Mouse (Mus musculus) forelimb bud, embryonic 11.5 days (tissue): ENCODE measurements around the gene Sgtb.

Experiments
- DNase-seq: peaks from one replicate; pipeline ENCODE4 v3.0.0-alpha.2; 2012; ENCODE audit warnings: low read depth, low spot score

Sgtb gene

DNA sequence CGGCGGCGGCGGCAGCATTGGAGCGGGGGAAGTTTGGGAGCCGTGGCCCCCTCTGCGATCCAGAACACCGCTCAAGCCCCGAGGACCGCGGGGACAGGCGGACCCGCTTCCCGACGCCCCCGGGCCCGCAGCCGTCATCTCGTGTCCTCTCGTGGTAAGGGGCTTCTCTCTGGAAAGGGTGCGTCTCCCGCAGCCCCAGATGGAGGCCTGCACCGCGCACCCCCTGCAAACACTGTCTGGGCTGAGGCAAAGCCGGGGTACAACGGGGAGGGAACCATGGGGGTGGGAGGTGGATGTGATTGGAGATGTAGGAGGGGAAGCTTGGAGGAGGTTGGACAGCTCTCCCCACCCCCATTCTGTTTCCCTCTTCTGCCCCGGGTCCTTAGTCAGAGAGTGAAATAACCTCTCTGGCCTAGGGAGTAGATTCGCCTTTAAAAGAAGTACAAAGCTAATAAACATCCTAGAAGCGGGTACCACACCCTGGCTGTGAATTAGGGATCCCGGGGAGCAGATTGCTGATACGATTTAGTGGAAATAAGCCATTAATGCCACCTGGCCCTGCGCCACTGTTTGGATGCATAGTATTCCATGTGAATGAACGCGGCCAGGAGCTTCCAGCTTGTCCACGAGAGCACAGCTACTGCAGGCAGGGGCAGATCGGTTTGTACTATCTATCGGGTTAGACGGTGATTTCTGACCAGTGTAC is 428 bp downstream of the Sgtb start:
- DNase-seq: peak; percentile 33

DNA sequence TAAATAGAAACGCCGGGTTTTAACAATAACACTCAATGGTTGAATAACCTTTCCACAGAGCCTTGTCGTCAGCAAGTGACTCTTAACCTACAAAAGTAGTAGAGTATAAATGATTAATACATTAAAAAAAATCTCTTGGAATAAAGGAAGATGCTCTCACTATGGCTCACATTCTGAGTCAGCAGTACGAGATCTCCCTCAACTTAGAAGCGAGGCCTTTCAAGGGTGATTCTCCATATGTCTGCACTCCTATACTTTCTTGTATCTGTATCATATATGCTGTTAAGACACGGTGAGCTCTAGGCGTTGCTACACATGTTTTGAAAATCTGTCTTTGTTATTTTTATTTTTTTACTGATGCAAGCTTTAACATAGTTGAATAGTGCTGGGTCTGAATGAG is 985 bp downstream of the Sgtb start:
- DNase-seq: no peak

DNA sequence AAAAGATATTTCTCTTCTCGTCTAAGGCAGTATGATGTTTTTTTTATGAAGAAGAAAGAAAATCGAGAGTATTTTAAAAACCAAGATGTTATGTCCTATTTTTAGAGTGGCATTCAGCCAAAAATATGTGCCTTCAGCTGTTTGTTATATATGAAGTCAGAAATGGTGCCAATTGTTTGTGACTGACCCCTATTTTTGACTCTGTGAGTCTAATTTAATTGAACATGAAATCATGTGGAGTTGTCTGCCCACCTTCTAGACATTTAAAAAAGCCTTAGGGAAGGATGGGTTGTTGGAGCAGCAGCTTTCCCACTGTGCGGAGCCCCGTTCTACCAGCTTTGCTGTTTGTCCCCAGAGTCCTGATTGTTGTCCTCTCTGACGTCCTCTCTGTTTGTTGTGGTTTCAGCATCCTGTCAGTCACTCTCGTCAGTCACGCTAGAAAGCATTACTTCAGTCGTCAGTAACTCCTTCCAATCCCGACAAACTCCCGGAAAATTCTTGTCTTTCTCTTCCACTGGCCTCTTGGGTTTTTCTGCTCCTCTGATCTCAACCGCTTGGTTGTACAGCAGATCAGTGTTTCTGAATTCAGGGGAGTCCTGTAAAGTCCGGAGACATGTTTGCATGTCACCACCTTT is 2.8 kb downstream of the Sgtb start:
- no peak for DNase-seq

DNA sequence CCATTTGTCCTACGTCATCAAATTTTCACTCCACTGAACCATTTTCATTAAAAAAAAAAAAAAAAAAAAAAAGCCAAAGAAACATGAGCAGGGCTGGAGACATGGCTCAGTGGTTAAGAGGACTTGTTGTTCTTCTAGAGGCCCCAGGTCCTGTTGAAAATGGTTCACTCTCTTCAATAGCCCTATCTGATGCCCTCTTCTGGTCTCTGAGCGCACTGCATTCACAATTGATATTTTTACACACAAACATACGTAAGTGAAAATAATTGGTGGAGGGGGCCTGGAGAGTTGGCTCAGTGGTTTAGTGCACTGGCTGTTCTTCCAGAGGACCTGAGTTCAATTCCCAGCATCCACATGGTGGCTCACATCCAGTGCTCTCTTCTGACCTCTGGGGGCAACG is 4.2 kb downstream of the Sgtb start:
- DNase-seq: no peak

DNA sequence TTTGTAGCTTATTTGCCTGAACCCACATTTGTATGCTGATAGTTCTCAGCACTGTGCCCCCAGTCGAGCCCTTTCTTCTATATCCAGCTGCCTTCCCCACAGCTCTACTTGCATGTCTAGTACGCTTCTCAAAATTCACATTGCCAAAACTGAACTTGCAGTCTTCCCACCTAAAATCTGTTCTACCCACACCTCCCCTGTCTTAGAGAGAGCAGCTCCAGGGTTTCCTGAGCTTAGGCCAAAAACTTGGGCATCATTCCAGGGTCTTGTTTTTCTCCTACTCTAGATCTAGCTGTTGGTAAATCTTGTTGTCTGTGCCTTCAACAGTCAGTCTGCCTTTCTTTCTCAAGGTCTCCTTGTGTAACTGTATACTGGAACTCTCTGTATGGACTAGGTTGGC is 5.3 kb downstream of the Sgtb start:
- no peak for DNase-seq

DNA sequence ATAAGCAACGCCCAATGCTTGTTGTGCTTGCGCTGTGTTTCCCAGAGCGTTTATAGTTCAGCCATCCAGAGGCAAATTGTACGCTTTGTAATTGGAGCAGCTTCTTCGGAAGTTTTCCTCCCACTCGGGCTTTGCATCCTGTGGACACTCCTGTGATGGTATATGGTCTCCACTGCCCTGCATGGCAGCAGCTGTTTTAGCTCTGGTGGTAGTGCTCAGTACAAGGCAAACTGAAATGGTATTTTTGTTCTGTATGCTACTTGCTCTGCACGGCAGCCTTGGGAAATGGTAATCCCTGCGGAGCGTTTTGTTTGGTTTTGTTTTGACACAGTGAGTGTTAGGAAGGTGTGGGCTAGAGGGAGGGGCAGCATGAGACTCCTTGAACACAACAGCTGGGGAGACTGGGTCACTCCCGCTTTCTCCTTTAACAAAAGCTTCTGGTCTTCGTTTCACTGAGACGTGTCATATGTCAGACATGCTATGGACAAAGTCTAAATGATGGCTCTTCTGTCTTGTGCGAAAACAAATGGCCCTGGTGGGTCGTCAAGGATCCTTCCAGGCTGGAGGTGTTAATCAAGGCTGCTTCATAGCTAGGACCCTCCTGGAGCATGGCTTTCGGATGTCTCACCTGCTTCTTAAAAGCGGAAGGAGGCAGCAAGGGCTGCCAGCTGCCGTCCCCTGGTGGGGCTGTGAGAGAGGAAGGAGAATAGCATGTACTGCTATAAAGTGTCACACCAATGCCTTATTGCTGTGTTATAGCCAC is 12.7 kb downstream of the Sgtb start:
- DNase-seq: no peak

DNA sequence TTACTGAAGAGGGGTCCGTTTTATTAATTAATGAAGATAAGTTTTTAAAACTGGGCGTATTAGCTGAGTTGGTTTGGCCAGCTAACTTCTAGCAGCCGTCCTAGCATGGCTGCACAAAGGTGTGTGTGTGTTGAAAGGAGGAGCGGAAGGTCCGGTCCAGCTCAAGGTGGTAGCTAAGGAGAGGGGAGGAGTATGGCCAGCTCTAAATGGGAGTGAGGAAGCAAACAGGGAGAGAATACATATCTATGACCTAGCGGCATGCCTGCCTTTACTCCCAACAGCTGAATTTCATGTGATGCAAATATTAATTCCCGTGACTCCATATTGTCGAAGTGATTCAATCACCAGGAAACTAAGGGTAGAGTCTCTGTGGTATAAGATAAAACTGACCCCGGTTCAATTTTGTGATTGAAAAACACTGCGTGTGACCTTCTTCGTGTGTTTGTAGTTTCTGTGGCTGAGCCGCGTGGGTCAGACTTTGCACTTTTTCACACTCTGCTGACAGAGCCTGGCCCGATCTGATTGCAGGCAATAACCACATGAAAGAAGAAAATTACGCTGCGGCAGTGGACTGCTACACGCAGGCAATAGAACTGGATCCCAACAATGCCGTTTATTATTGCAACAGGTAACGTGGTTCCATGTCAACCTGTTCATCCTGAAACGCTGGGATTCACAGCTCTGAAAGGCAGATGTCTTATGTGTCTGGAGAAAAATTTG is 14.3 kb downstream of the Sgtb start:
- DNase-seq: no peak

DNA sequence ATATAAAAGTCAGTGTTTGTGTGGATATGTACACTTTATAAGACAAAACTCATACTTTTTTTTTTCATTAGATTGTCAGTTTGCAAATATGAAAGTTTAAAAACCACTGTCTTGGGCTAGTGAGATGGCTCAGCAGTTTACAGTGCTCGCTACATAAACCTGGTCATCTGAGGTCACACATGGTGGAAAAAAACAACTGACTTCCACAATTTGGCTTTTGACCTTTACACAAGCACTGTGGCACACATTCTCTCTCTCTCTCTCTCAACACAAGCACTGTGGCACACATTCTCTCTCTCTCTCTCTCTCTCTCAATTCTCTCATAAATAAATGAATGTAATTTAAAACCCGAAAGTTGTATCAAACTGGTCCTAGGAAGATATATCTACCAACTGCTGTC is 23.0 kb downstream of the Sgtb start:
- no peak for DNase-seq

DNA sequence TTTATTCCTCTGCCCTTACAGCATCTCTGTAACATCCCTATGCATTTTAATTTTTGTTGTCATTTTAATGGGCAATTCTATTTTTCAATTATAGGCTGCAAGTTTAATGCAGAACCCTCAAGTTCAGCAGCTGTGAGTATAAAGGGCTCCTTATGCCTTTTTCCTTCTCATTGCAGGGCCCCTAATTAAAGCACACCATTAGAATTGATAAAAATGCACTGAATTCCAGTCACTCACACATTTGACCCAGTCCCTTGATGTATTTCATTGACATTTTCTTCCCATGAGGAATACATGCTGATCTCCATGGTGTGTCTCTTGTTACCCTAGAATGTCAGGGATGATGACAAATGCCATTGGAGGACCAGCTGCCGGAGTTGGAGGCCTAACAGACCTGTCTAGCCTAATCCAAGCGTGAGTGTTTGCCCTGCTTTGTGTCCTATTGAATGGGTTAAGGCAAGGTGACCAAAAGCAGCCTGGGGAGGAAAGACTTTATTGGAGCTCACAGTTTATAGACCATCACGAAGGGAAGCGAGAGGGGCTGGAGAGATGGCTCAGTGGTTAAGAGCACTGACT is 25.1 kb downstream of the Sgtb start:
- DNase-seq: no peak

DNA sequence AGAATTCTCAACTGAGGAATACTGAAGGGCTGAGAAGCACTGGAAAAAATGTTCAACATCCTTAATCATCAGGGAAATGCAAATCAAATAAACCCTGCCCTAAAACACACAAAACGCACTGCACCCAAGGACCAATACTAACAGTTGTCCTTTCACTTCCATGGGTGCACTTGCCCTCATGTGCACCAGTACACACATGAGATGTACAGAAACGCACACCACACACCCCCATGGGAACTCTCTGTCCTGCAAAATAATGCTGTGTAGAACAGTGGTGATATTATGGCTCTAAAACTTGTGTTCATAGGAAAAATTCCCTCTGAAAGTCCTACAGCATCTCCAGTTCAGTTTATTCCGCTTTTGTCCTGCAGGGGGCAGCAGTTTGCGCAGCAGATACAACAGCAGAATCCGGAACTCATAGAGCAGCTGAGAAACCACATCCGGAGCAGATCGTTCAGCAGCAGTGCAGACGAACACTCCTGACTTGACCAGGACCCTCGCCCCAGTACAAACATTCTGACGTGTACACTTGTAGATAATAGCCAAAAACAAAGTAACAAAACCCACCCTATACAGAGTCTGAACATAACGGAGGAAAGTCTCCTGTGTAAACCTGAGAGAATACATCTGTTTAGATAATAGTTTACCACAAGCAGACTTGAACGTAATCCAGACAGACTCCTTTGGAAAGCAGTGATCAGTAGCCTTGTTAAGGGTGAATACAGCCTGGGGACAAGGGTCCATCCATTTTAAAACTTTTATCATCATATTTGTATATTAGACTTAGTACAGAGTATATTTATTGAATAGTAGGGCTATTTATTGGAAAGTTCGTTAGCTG is 30.0 kb downstream of the Sgtb start:
- peak; percentile 77 for DNase-seq

DNA sequence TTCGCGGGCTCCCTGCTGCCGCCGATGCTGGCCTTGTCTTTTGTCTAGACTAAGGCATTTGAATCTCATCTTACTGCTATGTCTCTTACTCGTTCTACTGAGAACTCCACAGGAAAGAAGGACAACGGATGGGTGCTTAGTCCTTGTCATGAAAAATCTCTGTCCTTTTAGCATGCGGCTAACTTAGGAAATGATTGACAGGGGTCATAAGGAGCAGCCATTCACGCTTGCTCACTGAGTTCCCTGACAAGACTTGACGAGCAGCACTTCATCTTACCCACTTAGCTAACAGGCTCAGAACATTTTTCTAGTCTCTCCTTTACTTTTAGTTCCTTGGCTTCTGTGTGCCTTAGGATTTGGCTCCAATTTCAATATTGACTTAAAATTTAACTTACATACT is 35.3 kb downstream of the Sgtb start:
- no peak for DNase-seq

DNA sequence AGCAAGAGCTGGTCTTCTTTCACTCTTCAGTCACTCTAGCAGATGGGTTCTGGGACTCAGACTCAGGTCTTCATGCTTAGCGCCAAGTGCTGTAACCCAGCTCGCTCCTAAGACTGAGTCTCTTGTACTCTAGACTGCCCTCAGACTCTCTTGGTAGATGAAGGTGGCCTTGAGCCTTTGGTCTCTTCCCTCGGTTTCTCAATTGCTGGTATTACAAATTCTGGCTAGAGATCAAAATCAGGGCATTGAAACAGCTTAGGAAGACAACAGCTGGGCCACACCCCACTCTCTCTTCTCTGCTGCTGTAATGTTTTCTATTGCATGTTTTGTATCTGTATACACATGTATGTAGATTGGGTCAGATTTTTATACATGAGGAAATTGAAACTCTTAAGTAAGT is 36.1 kb downstream of the Sgtb start:
- DNase-seq: no peak

DNA sequence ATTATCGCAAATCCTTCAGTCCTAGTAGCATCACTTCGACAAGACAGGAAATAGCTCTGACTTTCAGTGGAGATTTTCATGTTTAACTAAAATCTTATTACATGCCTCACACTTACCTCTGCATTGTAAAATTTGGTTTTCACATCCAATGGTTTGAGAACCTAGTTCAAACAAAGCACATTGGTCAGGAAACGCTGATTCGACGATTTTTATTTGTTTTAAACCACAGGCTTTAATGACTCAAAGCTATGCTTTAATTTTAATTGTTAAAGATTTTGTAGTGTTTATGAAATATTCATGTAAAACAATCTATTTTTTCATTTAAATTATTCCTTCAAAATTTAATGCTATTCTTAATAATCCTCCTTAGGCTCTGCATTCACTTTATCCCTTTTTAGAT is 44.6 kb downstream of the Sgtb start:
- no peak for DNase-seq

DNA sequence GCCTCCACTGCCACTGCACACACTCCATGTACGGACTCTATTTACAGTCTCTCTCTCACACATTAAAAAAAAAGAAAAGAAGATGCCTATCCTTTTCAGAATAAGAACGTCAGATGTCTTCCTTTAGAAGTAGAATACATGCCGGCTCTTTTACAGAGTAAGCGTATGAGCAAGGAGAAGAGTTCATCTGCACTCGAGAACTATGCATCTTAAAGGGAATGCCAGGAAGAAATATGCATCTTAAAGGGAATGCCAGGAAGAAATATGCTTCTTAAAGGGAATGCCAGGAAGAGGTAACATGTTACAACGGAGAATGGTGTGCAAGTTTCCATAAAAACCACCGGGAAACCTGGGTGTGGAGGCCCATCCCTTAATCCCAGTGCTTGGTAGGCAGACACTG is 45.6 kb downstream of the Sgtb start:
- DNase-seq: no peak

DNA sequence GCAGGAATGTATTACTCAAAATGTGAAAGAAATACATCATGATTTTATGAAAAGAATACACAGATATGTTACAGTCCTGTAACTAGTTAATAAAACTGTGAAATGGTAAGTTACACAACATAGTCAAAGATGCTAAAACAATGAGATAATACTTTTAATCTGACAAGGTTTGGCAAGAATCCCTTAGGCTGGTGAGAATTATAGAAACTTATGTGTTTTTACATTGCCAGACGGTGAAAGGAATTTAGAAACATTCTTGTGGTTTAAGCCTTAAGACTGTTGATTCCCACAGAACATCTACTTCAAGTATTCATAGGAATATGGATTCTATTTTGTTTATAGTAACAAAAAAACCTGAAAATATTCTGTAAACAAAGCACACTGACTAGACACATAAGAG is 46.1 kb downstream of the Sgtb start:
- DNase-seq: no peak

DNA sequence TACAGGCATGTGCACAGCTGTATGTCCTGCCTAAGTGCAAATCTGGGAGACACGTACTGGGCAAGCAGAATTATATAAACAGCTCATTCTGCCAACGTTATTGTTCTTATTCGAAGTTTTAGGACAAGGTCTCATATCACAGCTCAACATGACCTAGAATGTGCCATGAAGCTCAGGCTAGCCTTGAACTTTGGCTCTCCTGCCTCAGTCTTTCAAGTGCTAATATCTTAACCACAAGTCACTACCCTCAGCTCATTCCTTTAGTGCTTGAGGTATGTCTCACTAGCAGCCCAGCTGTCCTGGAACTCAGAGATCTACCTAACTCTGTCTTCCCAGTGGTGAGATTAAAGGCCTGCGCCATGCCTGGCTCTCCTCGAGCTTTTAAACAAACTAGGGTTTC is 62.2 kb downstream of the Sgtb start:
- no peak for DNase-seq

DNA sequence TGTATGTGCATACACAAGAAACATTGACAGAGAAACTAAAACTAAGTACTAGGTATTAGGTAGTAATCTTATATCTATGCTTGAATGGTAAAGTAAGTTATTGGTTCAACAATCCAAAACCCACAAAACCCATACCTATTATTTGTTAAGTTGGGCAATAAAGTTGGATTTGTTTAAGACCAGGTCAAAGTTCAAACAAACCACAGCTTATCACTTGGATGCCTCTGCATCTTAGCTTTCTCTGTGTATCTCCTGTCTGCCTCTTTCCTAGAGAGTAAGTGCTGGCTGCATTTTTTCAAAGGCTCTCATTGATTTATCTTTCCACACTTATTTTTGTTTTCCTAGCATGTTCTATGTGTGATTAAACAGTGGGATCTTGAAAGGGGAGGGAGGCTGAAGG is 63.0 kb downstream of the Sgtb start:
- DNase-seq: no peak

DNA sequence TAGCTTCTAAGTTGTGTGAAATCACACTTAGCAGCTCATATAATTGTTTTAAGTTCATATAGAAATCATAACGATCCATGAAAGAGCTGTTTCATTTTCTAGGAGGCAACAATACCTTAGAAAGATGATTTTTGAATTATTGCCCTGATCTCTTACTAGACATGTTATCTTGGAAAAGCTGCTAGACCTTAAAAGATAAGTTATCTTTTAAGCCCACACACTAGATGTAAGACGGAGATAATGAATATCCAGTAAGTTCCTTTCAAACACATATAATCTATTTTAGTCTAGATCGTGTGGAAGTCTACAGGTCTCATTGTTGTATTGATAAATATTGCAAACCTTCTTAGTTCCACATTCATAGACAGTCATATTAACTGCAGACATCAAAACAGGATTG is 67.3 kb downstream of the Sgtb start:
- DNase-seq: no peak

DNA sequence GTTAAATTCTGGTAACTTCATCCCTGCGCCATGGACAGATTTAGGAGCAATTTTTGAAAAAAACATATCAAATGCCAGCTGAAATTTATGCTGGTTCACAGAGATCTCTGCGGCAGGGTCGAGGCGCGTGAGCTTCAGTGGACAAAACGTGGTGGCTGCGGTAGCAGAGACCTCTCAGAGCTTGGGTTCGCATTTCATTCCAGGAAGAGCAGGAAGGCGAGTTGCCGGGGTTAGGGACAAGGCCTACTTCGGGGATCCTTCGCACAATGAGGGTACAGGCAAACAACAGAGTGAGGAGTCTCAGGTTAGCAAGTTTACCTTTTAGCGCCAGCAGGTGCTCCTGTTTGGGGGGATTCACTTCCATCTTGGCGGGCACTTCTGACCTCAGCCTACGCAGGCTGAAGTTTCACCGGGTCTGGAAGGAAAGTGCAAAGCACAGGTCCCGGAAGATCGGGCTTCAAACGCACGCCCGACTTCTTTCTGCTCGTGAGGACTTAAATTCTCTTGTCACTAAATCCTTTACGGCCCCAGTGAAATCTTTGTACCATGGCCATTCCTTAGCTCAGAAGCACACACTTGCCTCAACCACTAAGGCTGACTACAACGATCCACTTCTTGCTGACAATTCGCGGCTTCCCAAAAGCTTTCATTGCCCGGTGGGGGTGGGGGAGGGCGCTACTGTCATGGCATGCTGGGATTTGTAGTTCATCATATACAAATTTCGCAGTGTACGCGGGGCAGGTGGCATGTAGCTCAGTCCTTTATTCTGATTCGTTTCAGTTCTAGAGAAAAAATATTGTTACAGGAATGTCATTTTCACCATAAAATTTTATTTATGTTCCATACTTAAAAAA is 68.5 kb downstream of the Sgtb start, which contains the start of gene Trappc13:
Trappc13 (minus strand) TSS at position 674 of the 854 bp plus-strand sequence.
- DNase-seq: no peak

DNA sequence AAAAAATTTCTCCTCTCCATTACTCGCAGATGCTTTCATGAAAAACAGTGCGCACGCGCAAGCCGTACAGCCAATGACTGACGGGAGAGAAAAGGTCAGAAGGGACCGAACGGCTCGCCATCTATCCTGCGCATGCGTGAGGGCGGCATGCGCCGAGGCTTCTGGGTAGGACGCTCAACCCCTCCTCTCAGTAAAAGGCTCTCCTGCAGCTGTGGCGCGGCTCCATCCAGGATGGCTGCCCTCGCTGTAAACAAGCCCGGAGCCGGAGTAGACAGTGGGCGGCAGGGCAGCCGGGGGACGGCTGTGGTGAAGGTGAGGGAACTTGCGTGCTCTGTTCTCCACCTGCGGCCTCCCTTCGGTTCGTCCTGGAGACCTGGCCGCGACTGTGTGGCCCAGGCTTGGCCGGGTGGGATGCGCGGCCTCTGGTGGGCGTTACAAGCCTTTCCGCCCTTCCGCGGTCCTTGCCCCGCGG is 69.1 kb downstream of the Sgtb start, which contains the start of gene Trim23:
Trim23 (plus strand) TSS at position 148 of the 472 bp plus-strand sequence.
- peak; percentile 99 for DNase-seq
